Mouse (Mus musculus) limb, embryonic 15.5 days (tissue): ENCODE data around the gene Fndc9. TPM values are rescaled to one million over a fixed set of nuclear protein-coding genes. Genes with fewer than 3 reads are reported as not detected.

Experiments used
- ATAC-seq: fragments of 200-750 bp; cut with Nextera tagmentation; 2 replicates; pipeline ENCODE4 v1.8.0; 2017; ENCODE audit warnings: low read depth, moderate TSS enrichment; ENCODE audit not compliant: insufficient number of reproducible peaks, low FRiP score, low TSS enrichment
- H3K27ac ChIP-seq: fragments of 300-500 bp; sonication (generic); 2 replicates; pipeline ENCODE4 v1.5.1; 2015; ENCODE audit warnings: moderate library complexity, mild to moderate bottlenecking, inconsistent platforms
- H3K27me3 ChIP-seq: fragments of 300-500 bp; sonication (generic); 2 replicates; pipeline ENCODE4 v1.6.1; 2015; ENCODE audit warnings: inconsistent platforms
- H3K36me3 ChIP-seq: fragments of 300-500 bp; sonication (generic); 2 replicates; pipeline ENCODE4 v1.6.1; 2015; ENCODE audit warnings: inconsistent platforms
- H3K4me1 ChIP-seq: fragments of 300-500 bp; sonication (generic); 2 replicates; pipeline ENCODE4 v1.6.1; 2015; ENCODE audit warnings: inconsistent platforms
- H3K4me2 ChIP-seq: fragments of 300-500 bp; sonication (generic); 2 replicates; pipeline ENCODE4 v1.6.1; 2015; ENCODE audit warnings: mild to moderate bottlenecking, inconsistent platforms
- H3K4me3 ChIP-seq: fragments of 300-500 bp; sonication (generic); 2 replicates; pipeline ENCODE4 v1.5.1; 2015; ENCODE audit warnings: mild to moderate bottlenecking, inconsistent platforms
- H3K9ac ChIP-seq: fragments of 300-500 bp; sonication (generic); 2 replicates; pipeline ENCODE4 v1.6.1; 2015; ENCODE audit warnings: inconsistent platforms
- H3K9me3 ChIP-seq: fragments of 300-500 bp; sonication (generic); 2 replicates; pipeline ENCODE4 v1.6.1; 2016; ENCODE audit warnings: inconsistent platforms
- WGBS: fragments of 180-500 bp; shearing (Covaris S2); methylation state at CpG from one replicate; pipeline ENCODE4 v1.1.7; 2015; 5-methylcytosine and 5-hydroxymethylcytosine counted together
- polyA plus RNA-seq: library from polyadenylated mRNA; unstranded; fragments of >200 nt; fragmentation: Nextera tagmentation; extraction: Ambion mirVana; gene quantifications from 2 replicates; pipeline ENCODE4 v1.2.1, GENCODE M21; 2015

Fndc9 gene
- 2.3 and 3.4 TPM in 2 replicates for polyA plus RNA-seq

DNA sequence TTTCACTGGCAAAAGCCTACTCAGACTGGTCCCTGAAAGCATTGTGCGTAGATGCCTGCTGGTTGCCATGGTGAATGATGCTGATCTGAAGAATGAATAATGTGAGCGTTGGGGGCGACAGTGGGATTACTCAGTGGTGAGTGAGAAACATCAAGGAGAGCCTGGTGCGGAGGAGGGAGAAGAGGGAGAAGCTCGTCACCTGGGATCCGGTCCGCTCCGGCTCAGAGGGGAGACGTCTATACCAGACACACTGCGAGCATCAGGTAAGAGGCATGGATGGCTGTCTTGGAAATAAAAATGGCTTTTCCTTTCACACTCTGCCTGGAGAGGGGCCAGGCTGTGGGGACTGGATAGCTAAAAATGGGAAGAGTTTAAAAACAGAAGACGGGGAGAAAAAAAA is at the start of gene Fndc9:
TSS of gene Fndc9 (plus strand) at position 198 of the 400 bp plus-strand sequence.
- Histone ChIP-seq H3K36me3 (no peaks in the 10 kb centered on the region), H3K27me3 (no peaks in the 10 kb centered on the region), H3K4me1 (no peaks in the 10 kb centered on the region), H3K4me2 (no peak within 1 kb of the TSS), H3K4me3 (no peak within 1 kb of the TSS), H3K9ac (no peak within 1 kb of the TSS), H3K27ac (no peak within 1 kb of the TSS), H3K9me3 (no peaks in the 10 kb centered on the region)
- ATAC-seq, result no peak
- 77% methylated on average over 11 of the region's 11 CpGs for WGBS

DNA sequence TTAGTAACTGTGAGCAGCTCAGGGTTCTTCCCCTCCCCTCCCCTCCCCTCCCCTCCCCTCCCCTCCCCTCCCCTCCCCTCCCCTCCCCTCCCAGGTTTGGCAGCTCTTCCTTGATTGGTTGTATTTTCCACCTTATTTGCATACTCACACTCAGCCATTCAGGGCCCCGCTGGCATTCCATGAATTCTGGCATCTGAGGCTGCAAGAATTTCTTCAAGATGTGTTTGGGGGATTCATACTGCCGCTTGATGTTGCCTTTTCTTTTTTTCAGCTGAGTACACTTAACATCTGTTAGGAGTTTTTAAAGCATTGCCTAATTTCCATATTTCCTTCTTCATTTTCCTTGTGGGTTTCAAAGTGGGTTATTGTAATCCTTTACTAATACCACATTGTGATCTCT is 47.0 kb upstream of the Fndc9 start:
- H3K27ac ChIP-seq, result no peak overlapping the region
- WGBS, result 54% methylated on average over 2 of the region's 2 CpGs

DNA sequence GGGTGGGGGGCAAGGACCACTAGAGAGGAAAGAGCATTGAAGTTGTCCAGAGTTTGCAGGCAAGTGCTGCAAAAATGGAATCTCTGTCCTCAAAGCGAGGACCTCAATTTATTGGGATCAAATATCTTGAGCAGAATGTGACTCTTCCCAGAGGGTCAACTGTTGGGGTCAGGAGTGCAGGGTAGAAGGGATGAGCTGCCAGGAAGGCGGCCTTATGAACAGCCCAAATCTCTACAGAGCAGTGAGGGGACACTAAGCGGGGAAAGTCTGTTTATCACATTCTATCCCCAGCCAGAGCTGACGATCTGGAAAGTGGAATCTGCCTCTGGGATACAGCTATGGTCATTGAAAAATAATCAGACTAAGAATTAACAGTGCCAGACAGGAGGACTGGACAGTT is 41.2 kb upstream of the Fndc9 start:
- Histone ChIP-seq H3K4me1 (no peaks in the 10 kb centered on the region), H3K4me2 (no peak overlapping the region), H3K27ac (no peak overlapping the region), H3K36me3 (peaks cover 4% of the 10 kb centered on the region; the same call in 1 of the 2 replicates), H3K9me3 (no peaks in the 10 kb centered on the region), H3K4me3 (no peak overlapping the region), H3K27me3 (no peaks in the 10 kb centered on the region), H3K9ac (no peak overlapping the region)
- 69% methylated on average over 4 of the region's 4 CpGs for WGBS
- no peak for ATAC-seq

More for the DNA sequence above, 47.0 kb upstream of the Fndc9 start:
- no peaks in the 10 kb centered on the region for H3K9me3 ChIP-seq
- H3K36me3 ChIP-seq, result no peaks in the 10 kb centered on the region
- H3K9ac ChIP-seq, result no peak overlapping the region
- no peak overlapping the region for H3K4me2 ChIP-seq
- no peak overlapping the region for H3K4me3 ChIP-seq
- no peaks in the 10 kb centered on the region for H3K27me3 ChIP-seq
- H3K4me1 ChIP-seq, result peaks cover 5% of the 10 kb centered on the region; the same call in 1 of the 2 replicates
- ATAC-seq, result no peak

- no peak overlapping the region for H3K27ac ChIP-seq
- H3K9ac ChIP-seq, result no peak overlapping the region
- no peaks in the 10 kb centered on the region for H3K27me3 ChIP-seq
- peaks cover 4% of the 10 kb centered on the region; the same call in 1 of the 2 replicates for H3K36me3 ChIP-seq
- WGBS, result 89% methylated on average over 11 of the region's 11 CpGs
- H3K4me2 ChIP-seq, result no peak overlapping the region
- H3K4me1 ChIP-seq, result 0 out of 2 replicates have a peak, but pooled peaks cover 10% of the 10 kb centered on the region
- no peak overlapping the region for H3K4me3 ChIP-seq
- no peak for ATAC-seq
- H3K9me3 ChIP-seq, result no peaks in the 10 kb centered on the region
Observed at GRCm38 (mm10) chr11:46200664-46201063, 34.7 kb upstream of the Fndc9 start.

GRCm38 (mm10) chr11:46201636-46202546 is 33.4 kb upstream of the Fndc9 start:
- H3K4me1 ChIP-seq, result 0 out of 2 replicates have a peak, but pooled peaks cover 10% of the 10 kb centered on the region
- no peak overlapping the region for H3K27ac ChIP-seq
- peaks cover 4% of the 10 kb centered on the region; the same call in 1 of the 2 replicates for H3K36me3 ChIP-seq
- no peak overlapping the region for H3K9ac ChIP-seq
- no peaks in the 10 kb centered on the region for H3K27me3 ChIP-seq
- H3K4me3 ChIP-seq, result no peak overlapping the region
- no peaks in the 10 kb centered on the region for H3K9me3 ChIP-seq
- WGBS, result 48% methylated on average over 20 of the region's 20 CpGs
- no peak overlapping the region for H3K4me2 ChIP-seq
- ATAC-seq, result no peak

DNA sequence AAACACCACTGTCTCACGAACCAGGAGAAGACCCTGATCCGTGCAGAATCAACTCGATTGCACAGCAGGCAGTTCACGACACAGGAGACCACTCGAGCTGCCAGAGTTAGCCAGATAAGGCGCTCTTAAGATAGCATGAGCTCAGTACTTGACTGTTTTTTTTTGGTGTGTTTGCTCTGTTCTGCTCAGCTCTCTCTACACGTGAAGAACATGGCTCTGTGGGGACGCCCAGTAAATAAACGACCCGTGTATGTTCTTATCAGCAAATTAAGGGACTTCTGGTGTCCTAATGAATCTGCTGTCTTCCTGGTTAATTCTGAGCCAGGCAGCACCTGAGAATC is 32.8 kb upstream of the Fndc9 start:
- WGBS, result 55% methylated on average over 10 of the region's 10 CpGs
- peaks cover 4% of the 10 kb centered on the region; the same call in 1 of the 2 replicates for H3K36me3 ChIP-seq

DNA sequence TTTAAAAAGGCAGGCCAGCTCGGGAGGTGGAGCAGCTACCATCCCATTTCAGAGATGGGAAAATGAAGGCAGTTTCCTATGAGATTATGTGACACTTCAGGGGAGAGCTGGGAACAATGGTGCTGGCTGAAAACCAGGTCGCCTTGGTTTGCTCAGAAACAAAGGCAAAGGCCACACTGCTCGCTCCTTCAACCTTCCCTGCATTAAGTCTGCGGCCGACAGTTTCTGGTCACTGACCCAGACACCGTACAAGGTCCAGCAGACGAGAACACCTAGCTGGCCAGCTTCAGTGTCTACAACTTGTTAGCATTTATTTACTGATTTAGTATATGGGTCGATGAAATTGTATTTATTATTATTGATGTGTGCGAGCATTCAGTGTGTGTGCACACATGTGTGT is 30.5 kb upstream of the Fndc9 start:
- Histone ChIP-seq H3K27ac (no peak overlapping the region), H3K9me3 (no peaks in the 10 kb centered on the region), H3K27me3 (no peaks in the 10 kb centered on the region), H3K9ac (no peak overlapping the region), H3K4me3 (no peak overlapping the region), H3K4me2 (no peak overlapping the region), H3K36me3 (no peaks in the 10 kb centered on the region), H3K4me1 (0 out of 2 replicates have a peak, but pooled peaks cover 10% of the 10 kb centered on the region)
- ATAC-seq, result no peak
- WGBS, result 89% methylated on average over 9 of the region's 9 CpGs

More for the DNA sequence above, 32.8 kb upstream of the Fndc9 start:
- Histone ChIP-seq H3K27ac (no peak overlapping the region), H3K4me2 (no peak overlapping the region), H3K4me1 (0 out of 2 replicates have a peak, but pooled peaks cover 10% of the 10 kb centered on the region), H3K4me3 (no peak overlapping the region), H3K27me3 (no peaks in the 10 kb centered on the region), H3K9me3 (no peaks in the 10 kb centered on the region), H3K9ac (no peak overlapping the region)
- ATAC-seq, result no peak

- H3K27ac ChIP-seq, result no peak overlapping the region
- H3K27me3 ChIP-seq, result no peaks in the 10 kb centered on the region
- H3K9me3 ChIP-seq, result no peaks in the 10 kb centered on the region
- H3K4me3 ChIP-seq, result no peak overlapping the region
- ATAC-seq, result no peak
- no peak overlapping the region for H3K9ac ChIP-seq
- H3K36me3 ChIP-seq, result no peaks in the 10 kb centered on the region
- no peak overlapping the region for H3K4me2 ChIP-seq
- 38% methylated on average over 17 of the region's 17 CpGs for WGBS
- H3K4me1 ChIP-seq, result 0 out of 2 replicates have a peak, but pooled peaks cover 10% of the 10 kb centered on the region
Observed at GRCm38 (mm10) chr11:46205639-46206409, 29.5 kb upstream of the Fndc9 start.

GRCm38 (mm10) chr11:46209884-46210283 is 25.4 kb upstream of the Fndc9 start:
- no peak for ATAC-seq
- Histone ChIP-seq H3K4me3 (no peak overlapping the region), H3K27me3 (no peaks in the 10 kb centered on the region), H3K36me3 (no peaks in the 10 kb centered on the region), H3K4me1 (peaks cover 23% of the 10 kb centered on the region), H3K9ac (no peak overlapping the region), H3K9me3 (no peaks in the 10 kb centered on the region), H3K4me2 (no peak overlapping the region), H3K27ac (no peak overlapping the region)
- 74% methylated on average over 2 of the region's 2 CpGs for WGBS

GRCm38 (mm10) chr11:46211858-46212257 is 23.5 kb upstream of the Fndc9 start:
- no peaks in the 10 kb centered on the region for H3K9me3 ChIP-seq
- no peak overlapping the region for H3K9ac ChIP-seq
- H3K4me2 ChIP-seq, result no peak overlapping the region
- peaks cover 24% of the 10 kb centered on the region for H3K4me1 ChIP-seq
- no peaks in the 10 kb centered on the region for H3K36me3 ChIP-seq
- 40% methylated on average over 3 of the region's 3 CpGs for WGBS
- no peak overlapping the region for H3K4me3 ChIP-seq
- ATAC-seq, result no peak
- H3K27me3 ChIP-seq, result no peaks in the 10 kb centered on the region
- H3K27ac ChIP-seq, result no peak overlapping the region

DNA sequence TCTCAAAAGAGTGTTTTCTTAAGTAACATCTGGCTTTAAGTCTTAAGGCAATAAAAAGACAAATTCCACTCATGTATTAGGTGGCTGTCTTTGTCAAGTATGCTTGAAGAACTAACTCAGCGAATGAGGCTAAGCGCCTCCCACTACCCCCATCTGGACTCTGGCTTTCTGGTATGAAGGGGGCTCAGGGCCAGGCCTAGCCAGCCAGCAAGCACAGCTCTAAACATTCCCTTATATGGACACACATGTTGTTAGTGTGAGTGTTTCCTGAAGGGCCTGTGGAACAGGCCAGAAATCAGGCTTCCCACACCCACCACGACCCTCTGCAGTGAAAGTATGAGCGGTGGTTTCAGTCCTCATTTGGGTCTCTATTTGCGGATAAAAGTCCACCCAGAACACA is 21.5 kb upstream of the Fndc9 start:
- Histone ChIP-seq H3K9ac (no peak overlapping the region), H3K4me3 (no peak overlapping the region), H3K27ac (peak overlapping the region; percentile 90), H3K4me1 (peaks cover 24% of the 10 kb centered on the region), H3K36me3 (no peaks in the 10 kb centered on the region), H3K27me3 (no peaks in the 10 kb centered on the region), H3K4me2 (no peak overlapping the region), H3K9me3 (no peaks in the 10 kb centered on the region)
- peak; percentile 85 for ATAC-seq
- WGBS, result 25% methylated on average over 5 of the region's 5 CpGs
